Mouse (Mus musculus): Measurements from ENCODE around the gene Pdcd4. TPM values are rescaled to one million over a fixed set of nuclear protein-coding genes. Genes with fewer than 3 reads are reported as not detected.
"Not testable (repeated sequence)": the region's sequence is repeated elsewhere in the genome, so short reads cannot be mapped to it uniquely, and the experiment has no call there.

The Pdcd4 gene
- total RNA-seq, 2 experiments from 2014 or later, result 115 to 125 TPM

- DNase-seq, result peak; percentile 32 to 39
These were observed 53.4 kb downstream of the Pdcd4 start for GRCm38 (mm10) chr19:53945171-53946042.

GRCm38 (mm10) chr19:53957513-53957912 lies 65.5 kb downstream of the Pdcd4 start:
- no peak for DNase-seq

- no peak for DNase-seq
These were observed 70.5 kb downstream of the Pdcd4 start for GRCm38 (mm10) chr19:53962511-53962910.

- DNase-seq, result not testable (repeated sequence)
These were observed 72.3 kb downstream of the Pdcd4 start for GRCm38 (mm10) chr19:53964347-53964746.

GRCm38 (mm10) chr19:53964910-53965633 lies 73.0 kb downstream of the Pdcd4 start:
- no peak for DNase-seq

GRCm38 (mm10) chr19:53969226-53969625 lies 77.2 kb downstream of the Pdcd4 start:
- DNase-seq, result no peak

- no peak for DNase-seq
These were observed 79.9 kb downstream of the Pdcd4 start for GRCm38 (mm10) chr19:53971938-53972337.

GRCm38 (mm10) chr19:53973656-53974055 lies 81.6 kb downstream of the Pdcd4 start:
- DNase-seq, result no peak

Other genes starting within 250 kb of the Pdcd4 start
- 1 to 10 TPM; 1.5 to 2.0 TPM for gene Rbm20, start 214.9 kb upstream of the Pdcd4 start, total RNA-seq (2021)
- gene Shoc2, start 52.1 kb downstream of the Pdcd4 start, total RNA-seq (2021), result 10 to 100 TPM; 51.8 to 52.1 TPM
- gene Bbip1, start 52.4 kb downstream of the Pdcd4 start, total RNA-seq (2021), result 10 to 100 TPM; 58.6 to 58.8 TPM
- 10 to 100 TPM; 12.5 to 13.6 TPM for gene Adra2a, start 151.9 kb downstream of the Pdcd4 start, total RNA-seq (2021)